Mouse (Mus musculus) B cell, adult (primary cell): Measurements from ENCODE around the gene Nepn. TPM values are rescaled to one million over a fixed set of nuclear protein-coding genes. Genes with fewer than 3 reads are reported as not detected.

Source experiments
- total RNA-seq: library from RNA; stranded (reverse); gene quantifications from 4 replicates; pipeline ENCODE4 v1.2.4, GENCODE M21; 2023; ENCODE audit not compliant: inconsistent age

Gene Nepn
- not detected in 4 replicates for total RNA-seq

DNA sequence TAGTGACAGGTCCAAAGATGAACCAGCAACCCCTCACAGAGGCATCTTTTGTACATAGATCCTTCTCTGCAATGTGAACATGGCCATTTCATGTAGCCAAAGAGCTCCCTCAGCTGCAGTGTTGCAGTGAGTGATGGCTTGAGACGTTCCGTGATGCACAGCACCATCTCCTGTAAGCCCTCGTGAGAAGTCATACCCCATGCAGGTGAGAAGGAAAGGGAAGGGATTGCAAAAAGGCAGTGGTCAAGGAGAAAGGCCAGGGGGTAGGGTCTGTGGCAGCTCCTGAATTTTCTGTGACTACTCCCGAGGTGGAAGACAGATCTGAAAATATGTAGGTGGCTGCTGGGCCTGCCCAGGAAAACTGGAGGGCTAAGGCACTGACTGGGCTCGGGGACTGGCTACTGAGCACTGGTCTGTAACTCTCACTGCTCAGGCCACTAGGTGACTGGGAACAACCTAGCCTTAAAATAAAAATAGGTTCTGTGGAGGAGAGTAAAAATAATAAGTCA is at the start of gene Nepn:
Gene Nepn (plus strand): TSS at position 51 of the 509 bp plus-strand sequence.

DNA sequence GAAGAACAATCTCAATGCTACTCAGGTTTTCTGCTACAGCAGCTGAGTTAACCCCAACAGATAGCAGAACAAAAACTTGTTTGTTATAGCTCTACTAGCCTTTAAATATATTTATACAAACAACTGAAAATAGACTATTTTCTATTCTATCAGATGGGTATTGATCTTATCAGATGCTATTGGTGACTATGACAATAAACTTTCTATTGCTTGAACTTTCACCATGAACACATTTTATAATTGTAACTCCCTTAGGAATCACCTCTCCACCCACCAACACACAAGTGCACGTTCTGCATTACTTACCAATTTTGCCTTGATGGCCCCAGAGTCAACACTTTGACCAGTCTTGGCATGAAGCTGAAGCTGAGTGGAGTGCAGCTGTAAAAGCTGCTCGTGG is 30.3 kb upstream of the Nepn start, which contains the start of gene Gm26741:
Gene Gm26741 (plus strand): TSS at position 301 of the 400 bp plus-strand sequence.

GRCm38 (mm10) chr10:52381845-52382591 is 6.8 kb upstream of the Nepn start, which contains the start of gene Gopc:
Gene Gopc (minus strand): TSS chr10:52382124.

GRCm38 (mm10) chr10:52417299-52417997 is 28.7 kb downstream of the Nepn start, which contains the start of gene Nus1:
Gene Nus1 (plus strand): TSS chr10:52417547.

Other genes starting within 250 kb of the Nepn start
- gene Ros1, start 193.7 kb upstream of the Nepn start, total RNA-seq: not detected in 4 replicates
- 3.8 to 5.8 TPM (median 4.4 TPM) in 4 replicates for gene Dcbld1, start 155.4 kb upstream of the Nepn start, total RNA-seq
- gene Gm26741, start 30.2 kb upstream of the Nepn start, total RNA-seq: not detected in 4 replicates
- gene Gopc, start 6.8 kb upstream of the Nepn start, total RNA-seq: 27.8 to 38.6 TPM (median 33.1 TPM) in 4 replicates
- gene Nus1, start 28.6 kb downstream of the Nepn start, total RNA-seq: 33.9 to 42.1 TPM (median 37.7 TPM) in 4 replicates